Mouse (Mus musculus) kidney, adult 11 months (tissue): ENCODE data around the gene 4932415D10Rik.

Experiments used
- DNase-seq: peaks from one replicate; pipeline ENCODE4 v3.0.0; 2022

4932415D10Rik gene

DNA sequence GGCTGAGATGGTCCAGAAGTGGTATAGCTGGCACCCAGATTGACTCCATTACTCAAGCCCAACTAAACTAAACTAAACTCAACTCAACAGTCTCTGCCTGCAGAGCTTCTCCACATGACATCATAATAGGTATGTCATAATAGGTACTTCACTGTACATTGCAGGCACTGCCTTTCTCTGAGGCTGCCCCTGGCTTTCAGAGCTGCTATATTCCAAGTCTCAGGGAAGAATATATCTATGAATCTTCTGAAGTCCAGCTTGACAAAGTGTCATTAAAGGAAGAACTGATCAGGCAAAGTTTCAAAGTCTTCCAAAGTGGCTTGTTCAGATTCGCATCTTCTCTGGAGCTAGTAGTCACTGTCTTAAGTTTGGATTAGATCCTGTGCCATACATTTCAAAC, at the start of gene 4932415D10Rik:
Gene 4932415D10Rik (minus strand): TSS at position 101 of the 400 bp plus-strand sequence.
- DNase-seq = no peak

DNA sequence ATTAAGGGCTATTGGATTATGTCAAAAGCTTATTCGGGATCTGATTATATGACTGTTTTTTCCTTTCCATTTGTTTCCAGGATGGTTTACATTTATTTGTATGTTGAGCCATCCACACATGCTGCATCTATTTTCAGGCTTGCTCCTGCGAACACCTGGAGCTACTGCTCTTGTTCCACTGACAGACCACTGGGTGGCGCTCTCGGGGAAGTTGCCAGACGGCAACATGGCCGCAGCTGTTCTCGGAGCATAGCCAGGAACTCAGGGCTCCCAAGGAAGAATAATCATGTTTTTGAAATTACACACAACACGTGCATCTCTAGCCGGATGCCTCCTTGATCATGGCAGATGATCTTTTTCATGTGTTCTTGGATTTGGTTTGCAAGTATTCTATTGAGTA, 45.5 kb upstream of the 4932415D10Rik start:
- no peak for DNase-seq

DNA sequence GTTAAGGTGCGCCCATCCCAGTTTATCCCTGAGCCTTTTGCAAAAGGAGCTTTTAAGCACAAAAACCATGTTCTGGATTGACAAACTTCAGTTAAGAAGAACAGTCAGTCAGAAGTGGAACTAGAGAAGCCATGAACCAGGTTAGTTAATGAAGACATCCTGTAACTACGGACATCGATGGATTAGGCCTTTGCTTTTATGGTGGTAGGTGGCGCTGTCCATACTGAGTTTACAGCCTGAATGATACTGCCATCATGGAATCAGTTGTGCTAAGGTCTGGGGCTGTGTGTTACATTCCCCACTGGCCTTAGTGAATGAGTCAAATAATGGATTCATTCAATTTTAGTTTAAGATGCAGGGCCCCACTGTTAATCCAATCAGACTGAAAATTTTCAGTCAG, 39.0 kb upstream of the 4932415D10Rik start:
- DNase-seq = no peak

DNA sequence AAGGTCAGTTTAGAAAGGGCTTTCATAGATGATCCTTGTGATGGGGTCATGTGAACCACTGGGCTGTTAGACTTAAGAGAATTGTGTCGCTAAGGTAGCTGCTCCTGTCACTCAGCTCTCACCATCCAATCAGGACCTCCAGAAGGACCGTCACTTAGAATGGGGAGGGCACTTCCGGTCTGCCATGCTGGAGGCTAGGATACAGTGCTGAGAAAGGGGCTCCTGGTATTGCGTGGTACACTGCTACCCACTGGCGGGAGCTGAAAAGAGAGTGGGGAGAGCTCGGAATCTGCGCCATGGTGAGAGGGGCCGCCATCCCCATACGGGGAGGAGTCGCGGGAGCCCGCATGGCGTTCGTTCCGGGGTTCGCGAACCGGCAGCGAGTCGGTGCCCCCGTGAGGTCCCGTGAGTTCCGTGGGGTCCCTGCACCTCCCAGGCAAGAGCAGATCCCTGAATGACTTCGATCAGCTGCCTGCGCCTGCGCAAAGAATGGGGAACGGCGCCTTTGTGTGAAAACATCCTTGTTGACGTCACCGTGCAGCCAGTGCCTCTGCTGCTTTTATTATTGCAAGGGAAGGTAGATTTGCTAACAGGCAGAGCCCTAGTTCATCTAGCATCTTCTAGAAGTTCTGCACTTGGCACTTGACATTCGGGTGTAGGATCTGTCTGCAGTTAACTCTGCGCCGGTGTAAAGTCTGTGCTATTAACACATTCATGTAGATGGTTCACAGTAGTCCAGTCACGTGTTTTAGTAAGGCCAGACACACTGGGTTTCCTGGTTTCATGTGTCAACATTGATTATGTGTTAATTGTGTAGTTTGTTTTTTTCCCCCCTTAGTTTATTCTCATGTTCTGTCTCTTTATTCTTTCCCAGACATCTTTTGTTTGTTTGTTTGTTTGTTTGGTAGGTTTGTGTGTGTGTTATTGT, 38.0 kb upstream of the 4932415D10Rik start, which contains the start of gene Gm4924:
Gene Gm4924 (plus strand): TSS at position 173 of the 928 bp plus-strand sequence.
- DNase-seq = peak; percentile 77

DNA sequence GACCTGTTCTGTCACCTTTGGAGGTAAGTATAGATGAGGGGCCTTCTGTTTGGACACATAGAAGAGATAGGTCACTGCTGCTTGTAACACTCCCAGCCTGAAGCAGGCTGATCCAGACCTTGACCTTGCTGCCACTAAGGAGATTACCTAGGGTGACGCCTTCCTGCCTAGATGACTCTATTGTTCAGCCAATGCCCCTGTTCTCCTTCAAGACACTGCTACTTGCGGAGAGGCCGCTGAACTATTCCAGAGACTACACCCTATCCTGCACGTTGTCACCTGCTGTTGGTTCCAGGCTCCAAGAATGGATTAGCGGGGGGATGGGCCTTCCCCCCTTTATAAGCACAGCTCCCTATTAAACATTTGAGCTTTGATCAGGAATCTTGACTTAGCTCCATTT, 13.4 kb upstream of the 4932415D10Rik start:
- no peak for DNase-seq

DNA sequence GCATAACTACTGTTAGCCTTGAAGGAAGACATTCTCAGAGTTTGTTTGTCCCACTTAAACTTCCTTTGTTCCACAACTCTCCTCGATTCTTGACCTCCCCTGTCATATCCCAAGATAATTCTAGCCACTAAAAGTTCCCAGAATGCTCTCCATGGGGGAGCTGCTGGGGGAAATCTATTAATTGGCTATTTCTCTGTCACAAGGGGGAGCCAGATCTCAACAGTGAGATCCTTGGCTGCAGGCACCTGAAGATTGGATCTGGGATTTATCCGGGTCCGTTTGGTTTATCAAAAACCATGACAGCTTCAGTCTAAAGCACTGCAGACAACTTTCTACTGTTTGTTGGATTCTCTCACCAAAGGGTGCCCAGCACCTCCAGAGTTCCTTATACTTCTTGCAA, 3.8 kb upstream of the 4932415D10Rik start:
- DNase-seq = no peak

DNA sequence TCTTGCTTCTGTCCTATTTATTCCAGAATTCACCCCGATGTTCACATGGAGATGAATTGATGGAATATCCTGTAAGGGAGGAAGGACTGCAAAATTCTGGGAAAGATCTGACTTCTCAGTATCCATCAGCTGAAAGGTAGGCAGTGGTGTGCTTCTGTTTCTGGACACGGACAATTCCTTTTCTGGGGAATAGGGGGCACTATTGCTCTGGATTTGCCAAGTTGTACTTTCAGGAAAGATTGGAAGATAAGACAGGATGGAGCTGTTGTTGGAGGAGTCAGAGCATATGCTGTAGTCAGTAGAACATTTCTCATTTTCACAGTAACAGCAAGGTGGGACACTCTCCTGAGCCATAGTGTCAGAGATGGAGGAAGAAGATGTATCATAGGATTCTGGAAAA, 19.9 kb downstream of the 4932415D10Rik start:
- DNase-seq = no peak

DNA sequence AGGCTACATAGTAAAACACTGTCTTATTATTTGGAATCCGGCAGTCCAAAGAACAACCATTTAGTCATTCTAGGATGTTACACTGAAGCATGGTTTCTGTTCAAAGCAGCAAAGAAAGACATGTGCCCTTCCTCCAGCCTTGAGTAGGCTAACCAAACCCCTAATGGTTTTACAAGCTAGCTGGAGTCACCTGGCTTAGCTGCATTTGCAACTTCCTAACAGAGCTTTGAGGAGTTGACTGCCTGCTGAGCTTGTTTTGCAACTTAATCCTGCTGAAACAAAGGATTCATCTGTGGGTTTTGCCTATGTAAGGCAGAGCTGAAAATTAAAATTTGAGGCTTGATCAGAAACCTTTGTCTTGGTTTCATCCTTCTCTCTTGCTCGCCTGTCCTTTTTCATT, 59.1 kb downstream of the 4932415D10Rik start:
- DNase-seq = no peak

DNA sequence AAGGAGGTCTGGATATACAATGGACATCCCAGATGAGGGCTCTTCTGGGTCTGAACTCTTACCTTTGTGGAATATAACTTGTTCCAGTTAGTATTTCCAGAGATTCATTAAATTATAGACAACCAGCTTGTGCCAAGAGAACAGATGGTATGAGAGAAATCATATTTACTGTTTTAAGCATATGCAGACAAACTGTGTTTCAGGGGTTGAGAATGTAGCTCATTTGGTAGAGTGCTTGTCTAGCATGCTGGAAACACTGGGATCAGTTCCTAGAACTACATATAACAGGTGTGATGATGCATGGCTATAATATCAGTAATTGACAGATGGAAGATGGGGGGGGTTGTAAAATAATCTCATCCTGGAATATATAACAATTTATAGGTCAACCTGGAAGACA, 71.4 kb downstream of the 4932415D10Rik start:
- no peak for DNase-seq

DNA sequence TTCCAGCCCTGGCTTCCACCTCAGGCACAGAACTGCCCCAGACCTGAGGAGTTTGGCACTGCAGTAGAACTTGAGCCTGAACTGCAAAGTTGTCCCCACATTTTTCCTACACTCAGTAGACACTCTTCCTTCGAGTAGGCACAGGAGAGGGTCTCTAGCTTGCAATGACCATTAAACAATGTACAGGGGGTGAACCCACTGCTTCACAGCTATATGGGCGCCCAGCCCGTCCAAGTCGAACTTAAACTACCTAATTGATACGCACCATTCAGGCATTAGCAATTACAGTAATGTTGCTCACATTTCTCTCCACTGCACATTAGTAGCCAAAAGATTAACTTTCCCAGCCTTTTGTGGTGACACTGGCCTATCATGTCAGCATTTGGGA, 75.0 kb downstream of the 4932415D10Rik start:
- DNase-seq = no peak

DNA sequence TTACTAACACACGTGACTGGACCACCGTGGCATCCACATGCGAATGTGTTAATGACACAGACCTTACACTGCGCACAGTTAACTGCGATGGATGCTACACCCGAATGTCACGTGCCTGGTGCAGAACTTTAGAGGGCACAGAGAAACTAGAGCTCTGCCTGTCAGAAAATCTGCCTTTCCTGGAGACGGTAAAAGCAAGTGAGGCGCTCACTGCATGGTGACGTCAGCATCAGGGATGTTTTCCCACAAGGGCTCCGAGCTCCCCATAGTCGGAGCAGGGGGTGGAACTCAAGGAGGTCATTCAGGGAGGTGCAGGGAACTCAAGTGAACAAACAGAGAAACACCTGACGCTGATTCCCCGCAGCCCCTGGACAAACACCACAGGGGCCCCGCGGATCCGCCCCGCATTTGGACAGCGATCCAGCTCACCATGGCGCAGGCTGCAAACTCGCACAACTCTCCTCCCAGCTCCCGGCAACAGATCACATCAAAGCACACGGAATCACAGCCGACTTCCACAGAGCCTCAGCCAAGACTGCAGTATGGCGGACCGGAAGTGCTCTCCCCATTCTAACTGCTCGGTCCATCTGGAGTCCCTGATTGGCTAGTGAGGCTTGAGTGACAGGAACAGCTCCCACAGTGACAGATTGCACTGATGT, 75.5 kb downstream of the 4932415D10Rik start, which contains the start of gene Zfp938:
Gene Zfp938 (minus strand): TSS at position 539 of the 659 bp plus-strand sequence.
- DNase-seq = peak; percentile 86
